Mouse (Mus musculus): ENCODE results near the gene Sfrp4.

- TF ChIP-seq CTCF (IDR thresholded peaks at IDR 0.05; ENCODE audit: borderline replicate concordance, control insufficient read depth, extremely low read depth, insufficient read depth, low read length, poor library complexity) (no peak), POLR2A (IDR thresholded peaks at IDR 0.05; ENCODE audit: control insufficient read depth, extremely low read depth, insufficient read depth, low read length, poor library complexity) (no peak)
Measured at GRCm38 (mm10) chr13:19630768-19631709, 8.1 kb downstream of the Sfrp4 start.
